Mouse (Mus musculus) neural tube, embryonic 15.5 days (tissue): ENCODE data around the gene Cwc25. TPM values are rescaled to one million over a fixed set of nuclear protein-coding genes. Genes with fewer than 3 reads are reported as not detected.
A peak's percentile ranks its signal among the peaks of the same experiment; 100 is the strongest.

Experiments
- ATAC-seq: fragments of 200-750 bp; cut with Nextera tagmentation; 2 replicates; pipeline ENCODE4 v1.8.0; 2017; ENCODE audit warnings: mild to moderate bottlenecking, moderate TSS enrichment, moderate library complexity; ENCODE audit not compliant: low FRiP score
- H3K27ac ChIP-seq: fragments of 300-500 bp; sonication (generic); replicated peaks from 2 replicates; pipeline ENCODE4 v1.5.1; 2015; ENCODE audit warnings: mild to moderate bottlenecking, inconsistent platforms
- H3K27me3 ChIP-seq: fragments of 300-500 bp; sonication (generic); replicated peaks from 2 replicates; pipeline ENCODE4 v1.6.1; 2015; ENCODE audit warnings: inconsistent platforms
- H3K36me3 ChIP-seq: fragments of 300-500 bp; sonication (generic); 2 replicates; pipeline ENCODE4 v1.6.1; 2015; ENCODE audit warnings: inconsistent platforms
- H3K4me1 ChIP-seq: fragments of 300-500 bp; sonication (generic); 2 replicates; pipeline ENCODE4 v1.6.1; 2015; ENCODE audit warnings: inconsistent platforms
- H3K4me2 ChIP-seq: fragments of 300-500 bp; sonication (generic); 2 replicates; pipeline ENCODE4 v1.6.1; 2015; ENCODE audit warnings: inconsistent platforms, mild to moderate bottlenecking, moderate library complexity
- H3K4me3 ChIP-seq: fragments of 300-500 bp; sonication (generic); replicated peaks from 2 replicates; pipeline ENCODE4 v1.5.1; 2015; ENCODE audit warnings: mild to moderate bottlenecking, inconsistent platforms
- H3K9ac ChIP-seq: fragments of 300-500 bp; sonication (generic); replicated peaks from 2 replicates; pipeline ENCODE4 v1.6.1; 2015; ENCODE audit warnings: mild to moderate bottlenecking, inconsistent platforms
- H3K9me3 ChIP-seq: fragments of 300-500 bp; sonication (generic); replicated peaks from 2 replicates; pipeline ENCODE4 v1.6.1; 2016; ENCODE audit warnings: inconsistent platforms
- WGBS: fragments of 180-500 bp; shearing (Covaris S2); methylation state at CpG from one replicate; pipeline ENCODE4 v1.1.7; 2015; ENCODE audit warnings: mixed read lengths; 5-methylcytosine and 5-hydroxymethylcytosine counted together
- polyA plus RNA-seq: library from polyadenylated mRNA; unstranded; fragments of >200 nt; fragmentation: Nextera tagmentation; extraction: Ambion mirVana; gene quantifications from 2 replicates; pipeline ENCODE4 v1.2.1, GENCODE M21; 2015

The Cwc25 gene
- polyA plus RNA-seq, result 16.2 and 16.4 TPM in 2 replicates

- Histone ChIP-seq H3K9me3 (no peaks in the 10 kb centered on the region), H3K4me3 (peak within 1 kb of the TSS; percentile 82), H3K36me3 (peaks cover 22% of the 10 kb centered on the region), H3K27ac (peak within 1 kb of the TSS; percentile 92), H3K4me1 (peaks cover 23% of the 10 kb centered on the region), H3K27me3 (no peaks in the 10 kb centered on the region), H3K4me2 (peak within 1 kb of the TSS; percentile 81), H3K9ac (peak within 1 kb of the TSS; percentile 88)
- ATAC-seq, result peak; percentile 94
- under 1% methylated on average over 38 of the region's 38 CpGs for WGBS
These were observed at the start of gene Cwc25 for GRCm38 (mm10) chr11:97766154-97766881. Gene Cwc25, minus strand, starts transcription at chr11:97766556.

DNA sequence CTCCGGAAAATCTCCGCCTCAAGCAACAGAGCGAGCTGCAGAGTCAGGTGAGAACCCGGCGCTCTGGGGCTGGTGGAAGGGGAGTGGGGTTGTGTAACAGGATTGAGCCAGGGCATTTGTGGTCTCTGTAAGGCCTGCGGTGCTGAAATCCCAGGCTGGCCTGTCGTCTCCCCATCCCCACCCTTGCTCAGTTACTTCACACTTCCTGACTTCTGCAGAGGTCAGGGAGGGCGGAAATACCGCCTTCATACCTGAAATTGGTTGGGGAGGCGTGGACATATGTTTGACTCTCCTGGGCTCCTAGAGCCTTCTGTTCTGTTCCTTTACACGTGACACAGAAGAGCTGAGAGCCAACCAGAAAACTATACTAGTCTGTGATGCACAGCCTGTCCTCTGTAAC lies 49.4 kb upstream of the Cwc25 start:
- WGBS, result 95% methylated on average over 11 of the region's 11 CpGs
- no peak overlapping the region for H3K27ac ChIP-seq
- H3K9ac ChIP-seq, result no peak overlapping the region
- no peaks in the 10 kb centered on the region for H3K27me3 ChIP-seq
- peaks cover 72% of the 10 kb centered on the region for H3K4me1 ChIP-seq
- no peaks in the 10 kb centered on the region for H3K9me3 ChIP-seq
- H3K36me3 ChIP-seq, result peaks cover 42% of the 10 kb centered on the region
- no peak overlapping the region for H3K4me3 ChIP-seq
- no peak for ATAC-seq
- no peak overlapping the region for H3K4me2 ChIP-seq

DNA sequence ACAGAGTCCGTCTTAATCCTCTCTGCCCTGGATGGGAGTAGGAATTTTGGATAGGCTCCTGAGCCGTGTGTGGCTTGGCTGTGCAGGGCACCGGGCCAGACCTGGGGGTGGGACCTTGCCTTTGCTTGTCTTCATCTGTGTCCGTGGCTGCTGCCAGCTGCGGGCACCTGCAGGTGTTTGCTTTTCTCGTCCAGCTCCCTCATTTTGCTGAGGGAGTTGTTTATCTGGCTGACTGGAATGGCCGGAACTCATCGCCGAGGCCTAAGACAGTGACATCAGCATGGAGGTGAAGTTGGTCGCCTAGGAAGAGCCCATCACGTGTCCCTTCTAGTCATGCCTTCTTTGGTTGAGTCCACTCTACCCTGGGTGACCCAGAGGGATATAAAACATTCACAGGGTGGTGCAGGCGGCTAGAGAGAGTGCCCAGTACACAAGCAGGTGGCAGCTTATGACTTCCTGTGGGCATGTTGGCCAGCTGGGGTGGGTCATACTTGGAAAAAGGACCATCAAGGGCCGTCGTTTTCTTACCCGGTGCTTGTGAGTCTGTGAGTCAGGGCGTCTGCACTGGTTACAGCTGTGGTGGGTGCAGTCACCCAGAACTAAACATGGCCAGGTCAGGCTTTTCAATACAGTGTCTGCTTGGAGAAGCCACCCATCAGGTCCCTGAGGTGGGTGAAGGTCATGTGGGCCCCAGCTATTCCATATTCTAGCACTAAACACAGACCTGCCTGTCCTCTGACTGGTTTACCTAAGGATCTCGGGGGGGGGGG lies 47.6 kb upstream of the Cwc25 start:
- peaks cover 76% of the 10 kb centered on the region for H3K4me1 ChIP-seq
- 76% methylated on average over 17 of the region's 17 CpGs for WGBS
- H3K9me3 ChIP-seq, result no peaks in the 10 kb centered on the region
- H3K4me2 ChIP-seq, result no peak overlapping the region
- H3K36me3 ChIP-seq, result peaks cover 37% of the 10 kb centered on the region
- ATAC-seq, result no peak
- H3K27me3 ChIP-seq, result no peaks in the 10 kb centered on the region
- peak overlapping the region; percentile 83; the same call in 1 of the 2 replicates for H3K27ac ChIP-seq
- no peak overlapping the region for H3K4me3 ChIP-seq
- H3K9ac ChIP-seq, result no peak overlapping the region

DNA sequence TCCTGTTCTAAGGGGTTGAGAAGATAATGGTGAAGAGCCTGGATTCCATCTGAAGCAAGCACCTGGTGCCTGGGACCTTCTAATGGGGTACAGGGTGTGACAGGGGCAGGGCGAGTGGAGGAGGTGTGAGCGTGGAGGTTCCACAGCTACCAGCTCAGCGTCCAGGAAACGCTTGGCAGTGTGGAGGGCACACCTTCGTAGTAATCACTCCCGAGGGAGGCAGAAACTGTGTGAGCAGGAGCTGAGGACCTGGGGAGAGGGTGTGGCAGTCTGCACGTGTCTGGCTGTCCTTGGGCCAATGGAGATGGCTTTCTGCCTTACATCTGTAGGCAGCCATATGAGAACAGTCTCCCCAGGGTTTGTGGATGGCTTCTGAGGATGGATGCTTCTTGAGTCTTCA lies 46.7 kb upstream of the Cwc25 start:
- Histone ChIP-seq H3K9me3 (no peaks in the 10 kb centered on the region), H3K27me3 (no peaks in the 10 kb centered on the region), H3K4me3 (no peak overlapping the region), H3K4me2 (peak overlapping the region; percentile 46), H3K9ac (no peak overlapping the region), H3K36me3 (peaks cover 41% of the 10 kb centered on the region), H3K27ac (peak overlapping the region; percentile 83), H3K4me1 (peaks cover 76% of the 10 kb centered on the region)
- 39% methylated on average over 7 of the region's 7 CpGs for WGBS
- ATAC-seq, result peak; percentile 10; the same call in 1 of the 2 replicates

DNA sequence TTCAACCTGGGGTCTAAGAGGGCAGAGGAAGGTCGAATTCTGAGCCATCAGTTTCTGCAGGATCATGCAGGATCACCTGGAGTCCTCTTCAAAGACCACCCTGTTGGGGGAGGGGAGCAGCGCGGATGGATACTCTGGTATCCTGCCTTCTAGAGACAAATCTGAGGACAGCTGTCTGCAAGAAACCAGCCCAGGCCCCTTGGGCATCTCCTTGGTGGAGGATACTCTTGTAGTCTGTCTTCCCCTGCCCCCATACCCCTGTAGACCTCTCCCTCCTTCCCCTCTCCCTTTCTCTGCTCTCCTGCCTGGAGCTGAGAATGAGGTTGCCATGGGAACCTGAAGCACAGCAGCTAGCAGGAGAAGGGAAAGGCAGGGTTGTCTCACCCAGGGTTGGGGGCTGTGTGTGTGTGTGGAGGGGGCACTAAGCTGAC lies 46.1 kb upstream of the Cwc25 start:
- H3K4me3 ChIP-seq, result 0 out of 2 replicates have a peak overlapping the region, but pooled peaks have one; percentile 5
- peak overlapping the region; percentile 28; the same call in 1 of the 2 replicates for H3K9ac ChIP-seq
- H3K27me3 ChIP-seq, result no peaks in the 10 kb centered on the region
- H3K4me2 ChIP-seq, result peak overlapping the region; percentile 46
- H3K4me1 ChIP-seq, result peaks cover 78% of the 10 kb centered on the region
- WGBS, result 31% methylated on average over 3 of the region's 3 CpGs
- H3K36me3 ChIP-seq, result peaks cover 46% of the 10 kb centered on the region
- H3K27ac ChIP-seq, result peak overlapping the region; percentile 83
- no peaks in the 10 kb centered on the region for H3K9me3 ChIP-seq
- ATAC-seq, result peak; percentile 88

DNA sequence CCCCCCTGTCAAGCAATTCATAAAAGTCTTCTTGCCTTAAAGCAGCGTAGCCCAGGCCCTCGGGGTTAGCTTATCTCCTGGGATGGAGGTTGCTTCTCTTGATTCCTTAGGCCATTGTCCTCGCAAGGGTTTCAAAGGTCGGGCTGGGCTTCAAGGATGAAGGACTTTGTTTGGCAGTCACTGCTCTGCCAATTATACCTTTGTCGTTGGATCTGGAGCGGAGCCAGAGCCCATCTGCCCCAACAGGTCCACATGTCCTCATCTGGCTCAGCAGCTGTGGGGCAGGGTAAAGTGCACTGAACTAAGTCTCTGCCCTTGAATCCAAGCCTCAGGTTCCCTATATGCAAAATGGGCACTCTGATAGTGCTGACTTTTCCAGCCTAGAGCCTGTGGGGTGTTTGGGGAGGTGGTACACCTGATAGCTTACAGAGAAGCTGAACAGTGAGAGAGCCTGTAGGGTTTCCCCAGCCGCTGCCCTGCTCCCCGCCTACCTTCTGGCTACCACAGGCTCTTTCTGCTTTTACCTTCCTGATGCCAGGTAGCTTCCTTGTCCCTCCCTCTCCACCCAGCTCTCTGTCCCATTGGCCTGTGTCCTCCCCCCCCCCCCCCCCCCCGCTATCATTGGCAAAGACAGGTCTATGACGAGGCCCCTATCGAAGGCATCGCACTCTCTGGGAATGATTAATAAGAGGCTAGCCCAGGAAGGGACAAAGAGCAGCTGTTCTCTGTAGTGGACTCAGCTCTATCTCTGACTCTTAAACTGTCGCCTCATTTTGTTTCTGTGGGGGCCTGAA lies 45.4 kb upstream of the Cwc25 start:
- Histone ChIP-seq H3K4me1 (peaks cover 78% of the 10 kb centered on the region), H3K4me3 (no peak overlapping the region), H3K9ac (peak overlapping the region; percentile 17; the same call in 1 of the 2 replicates), H3K4me2 (peak overlapping the region; percentile 46), H3K27ac (peak overlapping the region; percentile 83), H3K36me3 (peaks cover 50% of the 10 kb centered on the region), H3K27me3 (no peaks in the 10 kb centered on the region), H3K9me3 (no peaks in the 10 kb centered on the region)
- peak; percentile 32; the same call in 1 of the 2 replicates for ATAC-seq
- 29% methylated on average over 12 of the region's 13 CpGs for WGBS

DNA sequence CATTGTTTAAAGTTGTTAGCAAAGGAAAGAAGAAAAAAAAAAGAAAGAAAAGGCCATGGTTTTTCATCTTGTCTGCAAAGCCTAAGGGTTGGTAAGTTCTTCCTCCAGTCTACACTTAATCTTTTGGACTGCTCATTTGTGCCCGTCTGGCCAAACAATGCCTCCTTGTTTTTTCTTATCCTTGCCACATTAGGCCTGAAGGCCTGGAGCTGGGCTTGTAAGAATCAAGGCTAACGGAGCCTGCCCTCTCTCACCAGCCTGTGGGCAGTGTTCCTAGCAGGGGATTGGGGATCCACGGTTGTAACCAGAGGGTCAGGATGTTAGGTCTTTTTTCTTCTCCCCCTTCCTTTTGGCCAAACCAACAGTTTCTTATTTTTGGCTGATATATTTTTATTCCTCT lies 44.6 kb upstream of the Cwc25 start:
- no peak overlapping the region for H3K4me3 ChIP-seq
- no peak overlapping the region for H3K4me2 ChIP-seq
- WGBS, result 22% methylated on average over 3 of the region's 3 CpGs
- H3K4me1 ChIP-seq, result peaks cover 85% of the 10 kb centered on the region
- H3K9ac ChIP-seq, result no peak overlapping the region
- H3K27me3 ChIP-seq, result no peaks in the 10 kb centered on the region
- peak overlapping the region; percentile 4; the same call in 1 of the 2 replicates for H3K27ac ChIP-seq
- peaks cover 42% of the 10 kb centered on the region for H3K36me3 ChIP-seq
- ATAC-seq, result no peak
- H3K9me3 ChIP-seq, result no peaks in the 10 kb centered on the region

DNA sequence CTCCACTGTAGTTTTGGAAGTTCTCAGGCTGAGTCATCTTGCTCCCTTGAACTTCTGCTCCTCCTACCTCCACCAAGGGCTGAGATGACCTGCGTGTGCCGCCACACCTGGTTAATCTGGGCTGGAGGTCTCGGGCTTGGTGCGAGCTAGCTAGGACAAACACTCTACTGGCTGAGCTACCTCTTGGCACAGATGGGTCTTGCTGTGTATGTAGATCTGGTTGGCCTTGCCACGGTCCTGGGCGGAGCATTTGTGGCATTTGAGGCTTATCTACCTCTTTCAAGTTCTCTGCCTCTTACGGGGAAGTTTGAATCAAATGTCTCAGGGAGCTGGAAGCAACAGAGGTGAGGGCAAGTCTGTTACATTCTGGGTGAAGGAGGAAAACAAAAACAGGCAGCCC lies 44.0 kb upstream of the Cwc25 start:
- no peak overlapping the region for H3K9ac ChIP-seq
- 87% methylated on average over 7 of the region's 7 CpGs for WGBS
- H3K4me3 ChIP-seq, result no peak overlapping the region
- ATAC-seq, result no peak
- no peak overlapping the region for H3K4me2 ChIP-seq
- H3K27ac ChIP-seq, result peak overlapping the region; percentile 4; the same call in 1 of the 2 replicates
- H3K36me3 ChIP-seq, result peaks cover 36% of the 10 kb centered on the region
- H3K9me3 ChIP-seq, result no peaks in the 10 kb centered on the region
- peaks cover 85% of the 10 kb centered on the region for H3K4me1 ChIP-seq
- no peaks in the 10 kb centered on the region for H3K27me3 ChIP-seq

- Histone ChIP-seq H3K9me3 (no peaks in the 10 kb centered on the region), H3K4me2 (no peak overlapping the region), H3K27ac (peak overlapping the region; percentile 24; the same call in 1 of the 2 replicates), H3K4me3 (no peak overlapping the region), H3K36me3 (peaks cover 27% of the 10 kb centered on the region), H3K9ac (no peak overlapping the region), H3K27me3 (no peaks in the 10 kb centered on the region), H3K4me1 (peaks cover 93% of the 10 kb centered on the region)
- ATAC-seq, result no peak
- 75% methylated on average over 7 of the region's 7 CpGs for WGBS
These were observed 43.1 kb upstream of the Cwc25 start for GRCm38 (mm10) chr11:97809235-97810121.

DNA sequence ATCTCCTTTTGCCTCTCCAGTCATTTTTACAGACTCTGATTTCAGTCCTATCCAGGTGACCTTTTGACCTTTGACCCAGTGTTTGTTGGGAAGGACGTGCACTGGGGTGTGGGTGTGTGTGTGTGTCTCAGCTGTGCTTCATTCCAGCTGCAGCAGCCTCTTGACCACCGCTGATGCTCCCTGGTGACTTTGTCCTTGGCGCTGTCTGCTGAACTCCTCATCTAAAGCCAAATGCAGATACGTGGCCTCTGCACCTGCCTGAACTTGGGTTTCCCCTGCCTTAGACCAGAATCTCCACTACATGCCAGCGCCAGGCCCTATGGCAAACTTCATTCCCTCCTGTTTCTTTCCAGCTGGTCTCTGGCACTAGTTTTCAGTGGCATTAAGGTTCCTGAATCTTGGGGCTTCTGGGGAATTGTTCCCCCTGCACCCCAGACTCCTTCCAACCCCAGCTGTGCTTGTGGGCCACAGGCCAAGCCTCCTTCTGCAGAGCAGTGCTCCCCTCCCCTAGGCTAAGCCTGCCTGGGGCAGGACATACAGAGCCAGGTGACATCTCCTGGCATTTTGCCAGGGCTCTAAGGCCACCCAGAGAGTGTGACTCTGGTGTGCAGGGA lies 42.4 kb upstream of the Cwc25 start:
- H3K27ac ChIP-seq, result peak overlapping the region; percentile 24; the same call in 1 of the 2 replicates
- H3K4me2 ChIP-seq, result no peak overlapping the region
- 47% methylated on average over 5 of the region's 5 CpGs for WGBS
- no peak for ATAC-seq
- H3K9me3 ChIP-seq, result no peaks in the 10 kb centered on the region
- no peak overlapping the region for H3K4me3 ChIP-seq
- no peaks in the 10 kb centered on the region for H3K27me3 ChIP-seq
- H3K9ac ChIP-seq, result no peak overlapping the region
- peaks cover 27% of the 10 kb centered on the region for H3K36me3 ChIP-seq
- peaks cover 95% of the 10 kb centered on the region for H3K4me1 ChIP-seq
